Mouse (Mus musculus): ENCODE measurements around the gene Spns3. TPM values are rescaled to one million over a fixed set of nuclear protein-coding genes. Genes with fewer than 3 reads are reported as not detected.

The Spns3 gene
- polyA plus RNA-seq, 1 experiment = 8.5 TPM

DNA sequence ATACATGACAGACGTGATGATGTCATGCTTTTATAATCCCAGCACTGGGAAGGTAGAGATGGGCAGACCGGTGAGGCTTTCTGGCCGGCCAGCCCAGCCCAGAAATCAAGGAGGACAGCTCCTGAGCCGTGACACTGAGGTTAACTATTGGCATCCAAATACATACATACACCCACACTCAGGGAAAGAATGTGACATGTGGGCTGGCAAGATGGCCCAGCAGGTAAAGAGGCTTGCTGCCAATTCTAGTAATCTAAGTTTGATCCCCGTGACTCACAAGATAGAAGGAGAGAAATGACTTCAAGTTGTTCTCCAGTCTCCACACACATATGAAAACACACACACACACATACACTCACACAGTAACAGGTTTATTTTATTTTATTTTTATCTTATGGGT lies 19.2 kb downstream of the Spns3 start:
- no peak overlapping the region for H3K27ac ChIP-seq (ENCODE audit: insufficient read depth, low read depth, low read length)
- no peaks in the 10 kb centered on the region for H3K4me1 ChIP-seq (ENCODE audit: control insufficient read depth, insufficient read depth, insufficient read length, low read length)
- TF ChIP-seq CTCF (IDR thresholded peaks at IDR 0.05; ENCODE audit: extremely low read depth, insufficient read length, insufficient replicate concordance, low read depth, low read length) (no peak), POLR2A (IDR thresholded peaks at IDR 0.05; ENCODE audit: low read depth, low read length) (no peak)
- WGBS = 76% methylated on average over 5 of the region's 5 CpGs
- H3K36me3 ChIP-seq (ENCODE audit: control insufficient read depth, insufficient read depth, low read length) = no peaks in the 10 kb centered on the region
- H3K4me3 ChIP-seq (ENCODE audit: low read depth, low read length) = no peak overlapping the region
- no peaks in the 10 kb centered on the region for H3K27me3 ChIP-seq (ENCODE audit: control insufficient read depth, insufficient read depth, low read length)

DNA sequence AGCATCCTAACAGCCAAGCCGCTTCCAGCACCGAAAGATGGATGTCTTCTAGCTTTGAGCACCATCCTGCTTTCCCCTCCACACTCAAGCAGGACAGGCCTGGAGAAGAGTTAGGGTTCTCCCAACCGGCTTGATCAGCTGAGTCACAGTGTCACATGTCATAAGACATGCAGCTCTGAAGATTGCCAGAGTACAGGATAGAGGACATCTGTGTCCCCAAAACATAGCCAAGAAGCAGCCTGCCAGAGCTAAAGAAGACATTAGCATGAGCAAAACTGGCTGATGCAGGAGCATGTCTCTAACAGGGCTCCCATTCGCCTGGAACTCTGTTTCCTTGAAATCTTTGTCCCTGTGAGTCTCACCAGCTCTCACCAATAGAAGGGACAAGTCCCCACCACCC lies 24.1 kb downstream of the Spns3 start:
- Histone ChIP-seq H3K27me3 (ENCODE audit: control insufficient read depth, insufficient read depth, low read length) (no peaks in the 10 kb centered on the region), H3K27ac (ENCODE audit: insufficient read depth, low read depth, low read length) (no peak overlapping the region), H3K4me1 (ENCODE audit: control insufficient read depth, insufficient read depth, insufficient read length, low read length) (peaks cover 8% of the 10 kb centered on the region; the same call in 1 of the 2 replicates), H3K4me3 (ENCODE audit: low read depth, low read length) (no peak overlapping the region), H3K36me3 (ENCODE audit: control insufficient read depth, insufficient read depth, low read length) (no peaks in the 10 kb centered on the region)
- WGBS = 88% methylated on average over 4 of the region's 4 CpGs
- no peak for TF ChIP-seq CTCF (IDR thresholded peaks at IDR 0.05; ENCODE audit: extremely low read depth, insufficient read length, insufficient replicate concordance, low read depth, low read length)
- no peak for TF ChIP-seq POLR2A (IDR thresholded peaks at IDR 0.05; ENCODE audit: low read depth, low read length)

DNA sequence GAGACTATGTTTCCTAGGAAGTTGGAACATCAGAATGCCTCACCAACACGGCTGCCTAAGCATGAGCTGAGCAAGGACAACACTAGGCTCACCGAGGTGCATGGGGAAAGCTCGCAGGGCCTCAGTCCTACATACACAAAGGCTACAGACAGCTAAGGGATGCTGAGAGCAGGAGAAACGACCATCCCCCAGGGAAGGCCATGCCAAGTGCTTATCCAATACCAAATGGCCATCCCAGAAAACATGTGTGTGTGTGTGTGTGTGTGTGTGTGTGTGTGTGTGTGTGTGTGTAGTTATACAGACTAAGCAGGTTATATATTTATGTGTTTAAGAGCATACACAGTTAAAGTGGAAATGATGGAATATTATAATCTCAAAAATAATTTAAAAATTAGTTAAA lies 26.6 kb downstream of the Spns3 start:
- WGBS = 71% methylated on average over 4 of the region's 4 CpGs
- H3K36me3 ChIP-seq (ENCODE audit: control insufficient read depth, insufficient read depth, low read length) = no peaks in the 10 kb centered on the region
- TF ChIP-seq POLR2A (IDR thresholded peaks at IDR 0.05; ENCODE audit: low read depth, low read length) = no peak
- no peak for TF ChIP-seq CTCF (IDR thresholded peaks at IDR 0.05; ENCODE audit: extremely low read depth, insufficient read length, insufficient replicate concordance, low read depth, low read length)
- H3K4me3 ChIP-seq (ENCODE audit: low read depth, low read length) = no peak overlapping the region
- no peak overlapping the region for H3K27ac ChIP-seq (ENCODE audit: insufficient read depth, low read depth, low read length)
- H3K27me3 ChIP-seq (ENCODE audit: control insufficient read depth, insufficient read depth, low read length) = no peaks in the 10 kb centered on the region
- peaks cover 8% of the 10 kb centered on the region; the same call in 1 of the 2 replicates for H3K4me1 ChIP-seq (ENCODE audit: control insufficient read depth, insufficient read depth, insufficient read length, low read length)

DNA sequence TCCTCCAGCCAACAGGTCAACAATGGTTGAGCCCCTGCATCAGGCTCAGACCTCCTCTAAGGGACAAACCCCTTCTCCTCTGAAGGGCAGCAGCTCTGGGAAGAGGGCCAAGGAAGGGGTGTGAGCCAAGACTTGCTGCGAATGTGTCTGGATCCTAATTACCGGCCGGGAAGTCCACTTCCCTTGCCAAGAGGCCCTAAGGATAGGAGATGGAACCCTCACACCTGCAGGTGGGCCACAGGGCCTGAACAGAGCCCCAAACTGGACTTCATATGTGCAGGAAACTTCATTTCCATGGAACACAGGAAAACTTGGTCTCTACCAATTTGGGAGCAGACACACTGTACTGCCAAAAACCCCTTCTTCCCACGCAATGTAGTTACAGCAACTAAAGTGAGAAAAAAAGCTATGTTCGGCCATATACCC lies 27.7 kb downstream of the Spns3 start:
- 42% methylated on average over 5 of the region's 5 CpGs for WGBS
- Histone ChIP-seq H3K27ac (ENCODE audit: insufficient read depth, low read depth, low read length) (no peak overlapping the region), H3K4me3 (ENCODE audit: low read depth, low read length) (no peak overlapping the region), H3K27me3 (ENCODE audit: control insufficient read depth, insufficient read depth, low read length) (no peaks in the 10 kb centered on the region), H3K36me3 (ENCODE audit: control insufficient read depth, insufficient read depth, low read length) (no peaks in the 10 kb centered on the region), H3K4me1 (ENCODE audit: control insufficient read depth, insufficient read depth, insufficient read length, low read length) (peaks cover 8% of the 10 kb centered on the region; the same call in 1 of the 2 replicates)
- TF ChIP-seq CTCF (IDR thresholded peaks at IDR 0.05; ENCODE audit: extremely low read depth, insufficient read length, insufficient replicate concordance, low read depth, low read length) (no peak), POLR2A (IDR thresholded peaks at IDR 0.05; ENCODE audit: low read depth, low read length) (no peak)

DNA sequence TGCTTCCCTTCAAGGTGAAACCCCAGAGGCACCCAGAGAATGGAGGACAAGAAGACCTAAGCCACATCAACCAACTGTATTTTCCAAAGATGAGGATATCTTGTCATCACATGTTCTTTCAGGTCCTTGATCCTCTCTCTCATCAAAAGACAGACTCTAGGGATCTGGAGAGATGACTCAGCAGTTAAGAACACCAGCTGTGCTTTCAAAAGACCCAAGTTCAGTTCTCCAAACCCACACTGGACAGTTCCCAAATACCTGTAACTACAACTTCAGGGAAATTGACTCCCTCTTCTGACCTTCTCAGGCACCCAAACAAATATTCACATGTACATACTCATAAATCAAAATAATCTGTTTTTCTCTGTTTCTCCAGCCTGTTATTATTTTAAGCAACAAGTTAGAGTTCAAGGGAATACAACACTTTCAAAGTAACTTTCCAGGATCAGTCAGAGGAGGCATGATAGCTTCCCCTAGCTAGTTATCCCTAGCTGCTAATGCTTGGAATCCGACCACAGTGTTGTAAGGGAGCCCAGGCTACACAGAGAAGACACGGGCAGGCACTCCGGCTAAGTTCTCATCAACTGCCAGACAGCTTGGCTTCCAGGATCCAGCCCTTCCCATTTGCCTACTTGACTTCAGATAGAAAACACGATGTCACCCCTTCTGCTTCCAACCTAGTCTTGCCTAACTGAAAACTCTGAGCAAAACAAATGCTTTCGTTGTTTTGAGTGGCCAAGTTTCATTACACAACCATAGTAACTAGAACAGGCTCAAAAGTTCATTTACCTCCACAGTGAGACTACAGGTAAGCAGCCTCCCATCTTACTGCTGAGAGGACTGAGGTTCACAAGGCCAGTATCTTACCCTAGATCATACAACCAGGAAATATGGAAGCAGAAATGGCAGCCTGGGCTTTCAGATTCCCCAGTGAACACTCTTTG lies 28.4 kb downstream of the Spns3 start:
- WGBS = 66% methylated on average over 5 of the region's 5 CpGs
- H3K27me3 ChIP-seq (ENCODE audit: control insufficient read depth, insufficient read depth, low read length) = no peaks in the 10 kb centered on the region
- H3K36me3 ChIP-seq (ENCODE audit: control insufficient read depth, insufficient read depth, low read length) = no peaks in the 10 kb centered on the region
- no peak for TF ChIP-seq POLR2A (IDR thresholded peaks at IDR 0.05; ENCODE audit: low read depth, low read length)
- H3K27ac ChIP-seq (ENCODE audit: insufficient read depth, low read depth, low read length) = no peak overlapping the region
- no peak overlapping the region for H3K4me3 ChIP-seq (ENCODE audit: low read depth, low read length)
- peaks cover 8% of the 10 kb centered on the region; the same call in 1 of the 2 replicates for H3K4me1 ChIP-seq (ENCODE audit: control insufficient read depth, insufficient read depth, insufficient read length, low read length)

DNA sequence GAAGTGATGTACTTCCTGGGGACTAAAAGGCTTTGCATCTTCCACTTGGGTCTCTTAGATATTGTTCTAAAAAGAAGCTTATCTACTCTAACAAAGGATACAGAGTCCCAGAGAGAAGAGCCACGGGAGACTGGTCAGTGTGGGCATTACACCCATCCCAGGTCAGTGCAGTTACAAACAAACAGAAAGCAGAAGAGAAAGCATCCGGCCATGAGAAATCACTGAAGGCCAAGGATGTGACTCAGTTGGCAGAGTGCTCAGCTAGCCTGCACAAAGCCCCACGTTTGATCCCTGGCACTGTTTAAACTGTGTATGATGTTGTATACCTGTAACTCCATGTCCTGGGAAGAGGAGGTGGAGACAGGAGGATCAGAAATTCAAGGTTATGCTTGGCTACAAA lies 30.4 kb downstream of the Spns3 start:
- H3K4me3 ChIP-seq (ENCODE audit: low read depth, low read length) = no peak overlapping the region
- no peaks in the 10 kb centered on the region for H3K36me3 ChIP-seq (ENCODE audit: control insufficient read depth, insufficient read depth, low read length)
- TF ChIP-seq CTCF (IDR thresholded peaks at IDR 0.05; ENCODE audit: extremely low read depth, insufficient read length, insufficient replicate concordance, low read depth, low read length) (no peak), POLR2A (IDR thresholded peaks at IDR 0.05; ENCODE audit: low read depth, low read length) (no peak)
- H3K27ac ChIP-seq (ENCODE audit: insufficient read depth, low read depth, low read length) = no peak overlapping the region
- H3K27me3 ChIP-seq (ENCODE audit: control insufficient read depth, insufficient read depth, low read length) = no peaks in the 10 kb centered on the region
- peaks cover 8% of the 10 kb centered on the region; the same call in 1 of the 2 replicates for H3K4me1 ChIP-seq (ENCODE audit: control insufficient read depth, insufficient read depth, insufficient read length, low read length)
- 55% methylated on average over 3 of the region's 3 CpGs for WGBS

DNA sequence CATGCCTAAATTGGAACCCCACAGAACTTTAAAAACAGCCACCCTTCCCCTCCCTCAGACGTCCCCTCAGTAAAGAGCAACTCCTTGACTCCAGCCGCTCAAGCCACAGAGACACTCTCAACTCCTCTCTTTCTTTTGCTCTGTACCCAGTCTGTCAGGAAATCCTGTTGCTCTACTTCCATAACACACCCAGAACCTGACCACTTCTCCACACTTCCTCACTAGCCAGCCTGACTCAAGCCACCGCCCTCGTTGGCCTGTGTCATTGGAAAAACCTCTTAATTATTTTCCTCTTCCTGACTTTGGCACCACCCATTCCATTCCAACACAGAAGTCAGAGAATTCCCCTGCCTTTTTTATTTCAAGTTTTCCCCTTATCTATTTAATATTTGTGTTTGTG lies 31.1 kb downstream of the Spns3 start:
- Histone ChIP-seq H3K4me1 (ENCODE audit: control insufficient read depth, insufficient read depth, insufficient read length, low read length) (peaks cover 8% of the 10 kb centered on the region; the same call in 1 of the 2 replicates), H3K36me3 (ENCODE audit: control insufficient read depth, insufficient read depth, low read length) (no peaks in the 10 kb centered on the region), H3K27ac (ENCODE audit: insufficient read depth, low read depth, low read length) (no peak overlapping the region), H3K4me3 (ENCODE audit: low read depth, low read length) (no peak overlapping the region), H3K27me3 (ENCODE audit: control insufficient read depth, insufficient read depth, low read length) (no peaks in the 10 kb centered on the region)
- no peak for TF ChIP-seq CTCF (IDR thresholded peaks at IDR 0.05; ENCODE audit: extremely low read depth, insufficient read length, insufficient replicate concordance, low read depth, low read length)
- TF ChIP-seq POLR2A (IDR thresholded peaks at IDR 0.05; ENCODE audit: low read depth, low read length) = no peak
- WGBS = 67% methylated on average over 4 of the region's 4 CpGs
